Mouse (Mus musculus) spleen, adult 2 months (tissue): Measurements from ENCODE around the gene Asf1b.

Experiments
- CTCF ChIP-seq: fragments of 200-500 bp; IDR thresholded peaks from 2 replicates; pipeline ENCODE4 v1.5.1; 2011; ENCODE audit warnings: mild to moderate bottlenecking, inconsistent platforms; ENCODE audit not compliant: insufficient read depth, insufficient read length, insufficient replicate concordance; ENCODE audit errors: extremely low read depth
- POLR2A ChIP-seq: fragments of 200-500 bp; IDR thresholded peaks from 2 replicates; pipeline ENCODE4 v1.6.1; 2011; ENCODE audit warnings: low read depth, low read length, inconsistent platforms

DNA sequence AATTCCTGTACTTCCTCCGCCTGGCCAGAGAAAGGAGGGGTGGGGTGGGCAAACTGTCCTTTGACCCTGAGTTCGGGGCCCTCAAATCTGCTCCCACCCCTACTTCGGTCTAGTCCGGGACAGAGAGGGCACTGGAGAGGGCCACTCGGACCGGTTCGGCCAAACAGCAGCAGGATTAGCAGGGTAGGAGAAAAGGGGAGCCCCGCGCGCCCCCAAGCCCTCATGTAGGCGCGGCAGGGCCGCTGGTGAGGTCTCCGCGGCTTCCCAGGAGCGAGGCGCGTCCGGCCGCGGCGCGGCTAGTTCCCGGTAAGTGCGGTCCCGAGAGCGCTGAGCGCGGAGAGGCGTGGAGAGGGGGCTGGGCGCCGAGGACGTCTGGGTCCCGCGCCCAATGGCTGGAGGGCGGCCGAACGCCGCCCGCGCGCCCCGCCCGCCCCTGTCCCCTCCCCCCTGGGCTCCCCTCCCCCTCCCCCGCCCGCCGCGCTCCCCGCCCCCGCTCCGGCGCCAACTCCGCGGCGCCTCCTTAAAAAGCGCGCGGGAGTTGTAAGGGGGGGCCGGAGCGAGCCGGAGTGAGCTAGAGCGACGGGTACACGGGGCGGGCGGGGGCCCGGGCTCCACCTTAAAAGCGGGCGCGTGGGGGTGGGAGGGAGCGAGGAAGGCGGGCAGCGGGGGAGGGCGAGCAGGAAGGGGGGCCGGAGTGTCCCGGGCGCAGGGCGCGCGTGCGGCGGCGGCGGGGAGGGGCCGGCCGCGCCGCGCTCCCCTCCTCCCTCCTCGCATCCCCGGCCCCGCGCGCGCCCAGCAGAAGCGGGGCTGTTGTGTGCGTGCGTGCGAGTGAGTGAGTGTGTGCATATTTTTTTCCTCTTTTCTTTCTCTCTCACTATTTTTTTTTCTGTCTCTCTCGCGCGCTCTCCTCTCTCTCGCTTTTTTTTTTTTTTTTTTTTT lies 41.5 kb downstream of the Asf1b start:
- TF ChIP-seq CTCF (no peak), POLR2A (peak; percentile 81)
